Mouse (Mus musculus): Measurements from ENCODE around the gene Mymk. TPM values are rescaled to one million over a fixed set of nuclear protein-coding genes. Genes with fewer than 3 reads are reported as not detected.

The Mymk gene
- polyA plus RNA-seq, 1 experiment from 2014 or later: 0.21 TPM

DNA sequence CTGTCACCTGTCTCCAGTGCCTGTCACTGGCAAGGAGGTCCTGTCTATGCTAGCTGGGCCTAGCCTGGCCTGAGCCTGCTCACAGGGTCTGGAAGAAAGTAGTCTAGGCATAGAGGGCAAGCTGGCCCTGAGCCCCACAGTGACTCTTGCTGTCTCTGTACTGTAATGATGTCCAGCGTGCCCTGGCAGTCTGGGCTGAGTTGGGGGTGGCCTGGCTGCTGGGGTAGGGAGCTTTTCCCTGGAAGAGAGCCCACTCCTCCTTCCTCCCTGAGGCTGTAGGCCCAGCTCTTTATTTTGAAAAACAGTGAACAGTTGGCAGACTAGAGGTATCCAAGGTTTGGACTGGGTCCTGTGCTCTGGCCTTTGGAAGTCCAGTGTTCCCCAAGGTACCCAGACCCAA is 50.9 kb downstream of the Mymk start:
- no peak overlapping the region for H3K4me3 ChIP-seq (ENCODE audit: low read length)
- H3K4me2 ChIP-seq (ENCODE audit: low read length): no peak overlapping the region
- ATAC-seq: no peak
- H3K9me3 ChIP-seq (ENCODE audit: control insufficient read depth, low read length): no peaks in the 10 kb centered on the region
- H3K9ac ChIP-seq (ENCODE audit: low read depth, low read length): no peak overlapping the region
- 0 out of 2 replicates have a peak overlapping the region, but pooled peaks have one; percentile 23 for H3K27ac ChIP-seq (ENCODE audit: low read depth, low read length)
- H3K4me1 ChIP-seq (ENCODE audit: control insufficient read depth, insufficient read depth, low read depth, low read length): no peaks in the 10 kb centered on the region
- peaks cover 19% of the 10 kb centered on the region for H3K36me3 ChIP-seq (ENCODE audit: control insufficient read depth, insufficient read depth, low read length)
- no peaks in the 10 kb centered on the region for H3K27me3 ChIP-seq (replicated peaks; ENCODE audit: control insufficient read depth, insufficient read depth, low read length)
- 79% methylated on average over 1 of the region's 1 CpGs for WGBS

DNA sequence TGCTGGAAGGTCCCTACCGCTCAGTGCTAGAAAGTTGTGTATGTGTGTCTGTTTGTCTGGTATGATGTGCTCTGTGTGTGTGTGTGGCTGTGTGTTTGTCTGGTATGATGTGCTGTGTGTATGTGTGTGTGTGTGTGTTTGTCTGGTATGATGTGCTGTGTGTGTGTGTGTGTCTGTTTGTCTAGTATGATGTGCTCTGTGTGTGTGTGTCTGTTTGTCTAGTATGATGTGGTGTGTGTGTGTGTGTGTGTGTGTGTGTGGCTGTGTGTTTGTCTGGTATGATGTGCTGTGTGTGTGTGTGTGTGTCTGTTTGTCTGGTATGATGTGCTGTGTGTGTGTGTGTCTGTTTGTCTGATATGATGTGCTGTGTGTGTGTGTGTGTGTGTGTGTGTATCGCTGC is 52.4 kb downstream of the Mymk start:
- no peak overlapping the region for H3K27ac ChIP-seq (ENCODE audit: low read depth, low read length)
- WGBS: 97% methylated on average over 2 of the region's 2 CpGs
- H3K4me3 ChIP-seq (ENCODE audit: low read length): no peak overlapping the region
- H3K4me2 ChIP-seq (ENCODE audit: low read length): no peak overlapping the region
- no peak overlapping the region for H3K9ac ChIP-seq (ENCODE audit: low read depth, low read length)
- no peaks in the 10 kb centered on the region for H3K27me3 ChIP-seq (replicated peaks; ENCODE audit: control insufficient read depth, insufficient read depth, low read length)
- no peaks in the 10 kb centered on the region for H3K4me1 ChIP-seq (ENCODE audit: control insufficient read depth, insufficient read depth, low read depth, low read length)
- ATAC-seq: no peak
- H3K36me3 ChIP-seq (ENCODE audit: control insufficient read depth, insufficient read depth, low read length): peaks cover 34% of the 10 kb centered on the region
- no peaks in the 10 kb centered on the region for H3K9me3 ChIP-seq (ENCODE audit: control insufficient read depth, low read length)

DNA sequence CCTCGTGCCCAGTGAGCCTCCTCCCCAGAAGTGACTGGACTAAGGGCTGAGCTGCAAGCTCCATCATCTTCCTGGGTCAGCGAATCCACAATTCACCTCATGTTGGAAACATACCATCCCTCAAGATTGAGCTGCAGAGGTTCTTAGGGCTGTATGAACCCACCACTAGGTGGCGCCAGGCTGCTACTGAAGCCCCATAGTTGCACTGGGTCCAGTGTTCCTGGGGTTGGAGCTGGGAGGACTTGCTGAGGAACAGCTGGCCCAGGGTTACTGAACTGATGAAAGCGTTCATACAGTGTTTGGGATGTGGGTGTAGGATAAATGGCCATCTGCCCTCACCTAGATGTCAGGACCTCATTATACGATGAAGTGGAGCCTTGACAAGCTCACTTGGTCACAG is 54.2 kb downstream of the Mymk start:
- 54% methylated on average over 5 of the region's 5 CpGs for WGBS
- no peaks in the 10 kb centered on the region for H3K9me3 ChIP-seq (ENCODE audit: control insufficient read depth, low read length)
- no peak overlapping the region for H3K4me2 ChIP-seq (ENCODE audit: low read length)
- peaks cover 43% of the 10 kb centered on the region for H3K36me3 ChIP-seq (ENCODE audit: control insufficient read depth, insufficient read depth, low read length)
- no peak overlapping the region for H3K4me3 ChIP-seq (ENCODE audit: low read length)
- ATAC-seq: peak; percentile 37; the same call in 1 of the 2 replicates
- H3K9ac ChIP-seq (ENCODE audit: low read depth, low read length): no peak overlapping the region
- no peak overlapping the region for H3K27ac ChIP-seq (ENCODE audit: low read depth, low read length)
- H3K4me1 ChIP-seq (ENCODE audit: control insufficient read depth, insufficient read depth, low read depth, low read length): no peaks in the 10 kb centered on the region
- H3K27me3 ChIP-seq (replicated peaks; ENCODE audit: control insufficient read depth, insufficient read depth, low read length): no peaks in the 10 kb centered on the region

Other genes with a start within 250 kb of the Mymk start
- gene Abo, start 207.2 kb downstream of the Mymk start, polyA plus RNA-seq (2015; fragmentation: Nextera tagmentation; extraction: Ambion mirVana): not detected in 2 replicates
- 31.1 and 32.2 TPM in 2 replicates for gene Surf6, start 169.3 kb downstream of the Mymk start, polyA plus RNA-seq (2015; fragmentation: Nextera tagmentation; extraction: Ambion mirVana)
- 119 and 124 TPM in 2 replicates for gene Med22, start 161.5 kb downstream of the Mymk start, polyA plus RNA-seq (2015; fragmentation: Nextera tagmentation; extraction: Ambion mirVana)
- 341 and 368 TPM in 2 replicates for gene Rpl7a, start 161.4 kb downstream of the Mymk start, polyA plus RNA-seq (2015; fragmentation: Nextera tagmentation; extraction: Ambion mirVana)
- 55.8 and 57.3 TPM in 2 replicates for gene Surf2, start 155.8 kb downstream of the Mymk start, polyA plus RNA-seq (2015; fragmentation: Nextera tagmentation; extraction: Ambion mirVana)
- gene Surf1, start 155.6 kb downstream of the Mymk start, polyA plus RNA-seq (2015; fragmentation: Nextera tagmentation; extraction: Ambion mirVana): 87.3 and 98.9 TPM in 2 replicates
- 110 and 121 TPM in 2 replicates for gene Surf4, start 138.3 kb downstream of the Mymk start, polyA plus RNA-seq (2015; fragmentation: Nextera tagmentation; extraction: Ambion mirVana)
- gene Stkld1, start 138.1 kb downstream of the Mymk start, polyA plus RNA-seq (2015; fragmentation: Nextera tagmentation; extraction: Ambion mirVana): 0.06 and 0.14 TPM in 2 replicates
- 39.6 and 41.0 TPM in 2 replicates for gene Rexo4, start 107.8 kb downstream of the Mymk start, polyA plus RNA-seq (2015; fragmentation: Nextera tagmentation; extraction: Ambion mirVana)
- gene Adamts13, start 98.8 kb downstream of the Mymk start, polyA plus RNA-seq (2015; fragmentation: Nextera tagmentation; extraction: Ambion mirVana): 0.29 TPM in 1 of 2 replicates, not detected in the other
- gene Cacfd1, start 62.3 kb downstream of the Mymk start, polyA plus RNA-seq (2015; fragmentation: Nextera tagmentation; extraction: Ambion mirVana): 103 TPM in 2 replicates
- 18.0 and 21.6 TPM in 2 replicates for gene Slc2a6, start 44.2 kb downstream of the Mymk start, polyA plus RNA-seq (2015; fragmentation: Nextera tagmentation; extraction: Ambion mirVana)
- 9.6 and 11.8 TPM in 2 replicates for gene Adamtsl2, start 7.2 kb upstream of the Mymk start, polyA plus RNA-seq (2015; fragmentation: Nextera tagmentation; extraction: Ambion mirVana)
- 10.2 and 10.3 TPM in 2 replicates for gene Fam163b, start 70.3 kb upstream of the Mymk start, polyA plus RNA-seq (2015; fragmentation: Nextera tagmentation; extraction: Ambion mirVana)
- 4.9 and 5.8 TPM in 2 replicates for gene Dbh, start 93.1 kb upstream of the Mymk start, polyA plus RNA-seq (2015; fragmentation: Nextera tagmentation; extraction: Ambion mirVana)
- gene Sardh, start 176.2 kb upstream of the Mymk start, polyA plus RNA-seq (2015; fragmentation: Nextera tagmentation; extraction: Ambion mirVana): 9.1 and 10.2 TPM in 2 replicates

All from hindbrain, embryonic 16.5 days (tissue).